Mouse (Mus musculus): ENCODE measurements around the gene Baiap2. TPM values are rescaled to one million over a fixed set of nuclear protein-coding genes. Genes with fewer than 3 reads are reported as not detected.

Baiap2 gene
- polyA plus RNA-seq, 1 experiment from 2014 or later = 11.2 TPM

GRCm38 (mm10) chr11:119987876-119988275 is 45.3 kb downstream of the Baiap2 start:
- H3K27me3 ChIP-seq = no peaks in the 10 kb centered on the region
- WGBS = 86% methylated on average over 7 of the region's 7 CpGs
- peaks cover 6% of the 10 kb centered on the region; the same call in 1 of the 2 replicates for H3K36me3 ChIP-seq (replicated peaks)
- no peaks in the 10 kb centered on the region for H3K9me3 ChIP-seq
- no peak overlapping the region for H3K27ac ChIP-seq
- H3K4me1 ChIP-seq = peaks cover 36% of the 10 kb centered on the region
- ATAC-seq (ENCODE audit: low FRiP score) = no peak
- no peak overlapping the region for H3K4me2 ChIP-seq
- H3K4me3 ChIP-seq (replicated peaks) = no peak overlapping the region
- no peak overlapping the region; the same call in 1 of the 2 replicates for H3K9ac ChIP-seq

GRCm38 (mm10) chr11:119988391-119988790 is 45.8 kb downstream of the Baiap2 start:
- peaks cover 7% of the 10 kb centered on the region; the same call in 1 of the 2 replicates for H3K36me3 ChIP-seq (replicated peaks)
- no peak overlapping the region for H3K4me3 ChIP-seq (replicated peaks)
- no peak for ATAC-seq (ENCODE audit: low FRiP score)
- H3K27me3 ChIP-seq = no peaks in the 10 kb centered on the region
- H3K9me3 ChIP-seq = no peaks in the 10 kb centered on the region
- H3K27ac ChIP-seq = peak overlapping the region; percentile 65; the same call in 1 of the 2 replicates
- H3K4me2 ChIP-seq = no peak overlapping the region
- 94% methylated on average over 7 of the region's 7 CpGs for WGBS
- H3K4me1 ChIP-seq = peaks cover 36% of the 10 kb centered on the region
- H3K9ac ChIP-seq = no peak overlapping the region

- Histone ChIP-seq H3K27ac (peak overlapping the region; percentile 65), H3K36me3 (replicated peaks) (peaks cover 4% of the 10 kb centered on the region; the same call in 1 of the 2 replicates), H3K4me1 (peaks cover 36% of the 10 kb centered on the region), H3K4me3 (replicated peaks) (no peak overlapping the region), H3K9ac (0 out of 2 replicates have a peak overlapping the region, but pooled peaks have one; percentile 12), H3K27me3 (no peaks in the 10 kb centered on the region), H3K9me3 (no peaks in the 10 kb centered on the region), H3K4me2 (peak overlapping the region; percentile 17)
- 26% methylated on average over 10 of the region's 10 CpGs for WGBS
- ATAC-seq (ENCODE audit: low FRiP score) = 0 out of 2 replicates have a peak, but pooled peaks have one; percentile 42
Observed at GRCm38 (mm10) chr11:119989115-119989564, 46.6 kb downstream of the Baiap2 start.

- H3K4me3 ChIP-seq (replicated peaks) = no peak overlapping the region
- no peaks in the 10 kb centered on the region for H3K9me3 ChIP-seq
- H3K4me1 ChIP-seq = peaks cover 36% of the 10 kb centered on the region
- peaks cover 7% of the 10 kb centered on the region; the same call in 1 of the 2 replicates for H3K36me3 ChIP-seq (replicated peaks)
- H3K9ac ChIP-seq = no peak overlapping the region; the same call in 1 of the 2 replicates
- 49% methylated on average over 10 of the region's 10 CpGs for WGBS
- peak overlapping the region; percentile 24 for H3K4me2 ChIP-seq
- H3K27ac ChIP-seq = no peak overlapping the region
- H3K27me3 ChIP-seq = no peaks in the 10 kb centered on the region
- ATAC-seq (ENCODE audit: low FRiP score) = peak; percentile 49
Observed at GRCm38 (mm10) chr11:119990658-119991337, 48.2 kb downstream of the Baiap2 start.

- no peak overlapping the region for H3K27ac ChIP-seq
Observed at GRCm38 (mm10) chr11:119991338-119991678, 48.7 kb downstream of the Baiap2 start.

GRCm38 (mm10) chr11:119997351-119997750 is 54.8 kb downstream of the Baiap2 start:
- H3K4me2 ChIP-seq = no peak overlapping the region
- H3K27ac ChIP-seq = no peak overlapping the region
- H3K4me1 ChIP-seq = 0 out of 2 replicates have a peak, but pooled peaks cover 5% of the 10 kb centered on the region
- H3K9ac ChIP-seq = no peak overlapping the region
- ATAC-seq (ENCODE audit: low FRiP score) = no peak
- peaks cover 19% of the 10 kb centered on the region for H3K36me3 ChIP-seq (replicated peaks)
- H3K9me3 ChIP-seq = no peaks in the 10 kb centered on the region
- no peak overlapping the region for H3K4me3 ChIP-seq (replicated peaks)
- WGBS = 82% methylated on average over 16 of the region's 16 CpGs
- no peaks in the 10 kb centered on the region for H3K27me3 ChIP-seq

More at GRCm38 (mm10) chr11:119991338-119991678, 48.7 kb downstream of the Baiap2 start:
- peak; percentile 83 for ATAC-seq (ENCODE audit: low FRiP score)
- Histone ChIP-seq H3K27me3 (no peaks in the 10 kb centered on the region), H3K4me3 (replicated peaks) (no peak overlapping the region), H3K36me3 (replicated peaks) (peaks cover 12% of the 10 kb centered on the region), H3K4me1 (peaks cover 36% of the 10 kb centered on the region), H3K9me3 (no peaks in the 10 kb centered on the region), H3K4me2 (peak overlapping the region; percentile 24), H3K9ac (no peak overlapping the region; the same call in 1 of the 2 replicates)
- 14% methylated on average over 10 of the region's 10 CpGs for WGBS

GRCm38 (mm10) chr11:120002041-120002440 is 59.5 kb downstream of the Baiap2 start:
- H3K9me3 ChIP-seq = no peaks in the 10 kb centered on the region
- no peak overlapping the region for H3K27ac ChIP-seq
- no peak overlapping the region for H3K9ac ChIP-seq
- ATAC-seq (ENCODE audit: low FRiP score) = no peak
- H3K27me3 ChIP-seq = no peaks in the 10 kb centered on the region
- 87% methylated on average over 5 of the region's 5 CpGs for WGBS
- H3K4me3 ChIP-seq (replicated peaks) = no peak overlapping the region
- H3K4me2 ChIP-seq = no peak overlapping the region
- 0 out of 2 replicates have a peak, but pooled peaks cover 5% of the 10 kb centered on the region for H3K4me1 ChIP-seq
- no peaks in the 10 kb centered on the region for H3K36me3 ChIP-seq (replicated peaks)

GRCm38 (mm10) chr11:120002634-120003220 is 60.2 kb downstream of the Baiap2 start:
- H3K27me3 ChIP-seq = no peaks in the 10 kb centered on the region
- no peak overlapping the region for H3K27ac ChIP-seq
- H3K4me1 ChIP-seq = 0 out of 2 replicates have a peak, but pooled peaks cover 5% of the 10 kb centered on the region
- H3K36me3 ChIP-seq (replicated peaks) = no peaks in the 10 kb centered on the region
- no peak overlapping the region for H3K4me3 ChIP-seq (replicated peaks)
- no peak for ATAC-seq (ENCODE audit: low FRiP score)
- no peak overlapping the region for H3K9ac ChIP-seq
- no peak overlapping the region for H3K4me2 ChIP-seq
- H3K9me3 ChIP-seq = no peaks in the 10 kb centered on the region
- WGBS = 94% methylated on average over 7 of the region's 7 CpGs

- Histone ChIP-seq H3K4me2 (no peak overlapping the region), H3K9ac (no peak overlapping the region), H3K4me1 (0 out of 2 replicates have a peak, but pooled peaks cover 5% of the 10 kb centered on the region), H3K27me3 (no peaks in the 10 kb centered on the region), H3K9me3 (no peaks in the 10 kb centered on the region), H3K27ac (no peak overlapping the region), H3K36me3 (replicated peaks) (no peaks in the 10 kb centered on the region), H3K4me3 (replicated peaks) (no peak overlapping the region)
- 88% methylated on average over 18 of the region's 18 CpGs for WGBS
- no peak for ATAC-seq (ENCODE audit: low FRiP score)
Observed at GRCm38 (mm10) chr11:120005434-120006317, 63.1 kb downstream of the Baiap2 start.

- ATAC-seq (ENCODE audit: low FRiP score) = no peak
- H3K27me3 ChIP-seq = peaks cover 15% of the 10 kb centered on the region; the same call in 1 of the 2 replicates
- WGBS = 75% methylated on average over 4 of the region's 4 CpGs
- no peaks in the 10 kb centered on the region for H3K36me3 ChIP-seq (replicated peaks)
- H3K9me3 ChIP-seq = no peaks in the 10 kb centered on the region
- H3K4me1 ChIP-seq = peaks cover 13% of the 10 kb centered on the region
- H3K4me2 ChIP-seq = no peak overlapping the region
- H3K9ac ChIP-seq = no peak overlapping the region
- H3K4me3 ChIP-seq (replicated peaks) = no peak overlapping the region
- no peak overlapping the region for H3K27ac ChIP-seq
Observed at GRCm38 (mm10) chr11:120007496-120008080, 65.0 kb downstream of the Baiap2 start.

GRCm38 (mm10) chr11:120008501-120008900 is 65.9 kb downstream of the Baiap2 start:
- Histone ChIP-seq H3K4me3 (replicated peaks) (no peak overlapping the region), H3K4me2 (no peak overlapping the region), H3K27me3 (peaks cover 18% of the 10 kb centered on the region; the same call in 1 of the 2 replicates), H3K36me3 (replicated peaks) (no peaks in the 10 kb centered on the region), H3K9ac (no peak overlapping the region), H3K9me3 (no peaks in the 10 kb centered on the region), H3K4me1 (peaks cover 20% of the 10 kb centered on the region), H3K27ac (no peak overlapping the region)
- ATAC-seq (ENCODE audit: low FRiP score) = no peak
- 86% methylated on average over 1 of the region's 1 CpGs for WGBS

Measured in forebrain, embryonic 12.5 days (tissue).